Mouse (Mus musculus) layer of hippocampus, adult 2 months (tissue): ENCODE results near the gene Calb2. TPM values are rescaled to one million over a fixed set of nuclear protein-coding genes. Genes with fewer than 3 reads are reported as not detected.
A peak's percentile ranks its signal among the peaks of the same experiment; 100 is the strongest.

Source experiments
- DNase-seq, 2 experiments: peaks; one replicate each; pipeline ENCODE4 v3.0.0; 2022; ENCODE audit warnings: low spot score in 2 of 2
- H3K27ac ChIP-seq: fragments of 200-600 bp; 2 replicates; pipeline ENCODE4 v1.8.1; 2022
- H3K4me3 ChIP-seq: fragments of 200-600 bp; 2 replicates; pipeline ENCODE4 v1.8.1; 2022; ENCODE audit warnings: mild to moderate bottlenecking
- CTCF ChIP-seq: fragments of 200-600 bp; conservative IDR thresholded peaks from 2 replicates; pipeline ENCODE4 v1.8.1; 2022; ENCODE audit warnings: antibody characterized with exemption, mild to moderate bottlenecking, moderate library complexity
- long read RNA-seq, 2 experiments: library from polyadenylated mRNA; stranded (forward); transcript quantifications; one replicate each; pipeline ENCODE4 v2.0.0; 2021; ENCODE audit warnings: borderline mapping rate in 2 of 2
- total RNA-seq, 2 experiments: library from RNA; stranded (reverse); gene quantifications; 2 replicates each; pipeline ENCODE4 v1.2.3; 2021

Gene Calb2
- 10 to 100 TPM; 32.4 to 41.5 TPM for total RNA-seq
- long read RNA-seq, experiment 1, transcript Calb2-201 (11 exons, 1,431 nt), result major isoform, 54 of 57 reads
- long read RNA-seq, experiment 1, partial matches to known transcripts, result 1 of 57 reads
- long read RNA-seq, experiment 1, other reads (novel, unspliced or antisense), result 2 of 57 reads
- long read RNA-seq, experiment 2, transcript Calb2-201 (11 exons, 1,431 nt), result major isoform, 42 of 44 reads
- long read RNA-seq, experiment 2, partial matches to known transcripts, result 2 of 44 reads
- long read RNA-seq, experiment 2, other reads (novel, unspliced or antisense), result 0 of 44 reads

GRCm38 (mm10) chr8:110168046-110168445 is at the start of gene Calb2:
Gene Calb2 (minus strand): TSS chr8:110168210.
- DNase-seq, result peak; percentile 30 to 82
- Histone ChIP-seq H3K4me3 (peak within 1 kb of the TSS; percentile 35; the same call in 1 of the 2 replicates), H3K27ac (no peak within 1 kb of the TSS)
- peak; percentile 97 for TF ChIP-seq CTCF

DNA sequence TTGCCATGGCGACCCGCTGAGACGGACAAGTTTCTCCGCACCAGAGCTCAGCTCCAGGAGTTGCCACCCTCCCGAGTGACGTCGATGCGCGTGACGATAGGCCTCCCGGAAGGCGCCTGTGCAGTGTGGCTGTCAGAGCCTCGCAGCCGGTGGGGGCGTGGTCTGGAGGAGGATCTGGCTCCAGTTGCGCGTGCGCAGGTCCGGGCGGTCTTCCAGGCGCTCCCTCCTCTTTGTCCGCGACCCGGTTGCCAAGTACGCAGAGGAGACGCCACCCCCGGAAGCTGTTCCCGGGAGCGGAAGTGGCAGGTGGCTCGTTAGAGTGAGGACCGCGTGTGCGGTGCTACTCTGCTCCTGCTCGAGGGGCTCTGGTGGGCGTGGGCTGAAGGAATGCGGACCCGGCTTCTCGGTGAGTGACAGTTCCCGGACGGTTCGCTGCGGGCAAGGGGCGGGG is 49.7 kb upstream of the Calb2 start:
- peak overlapping the region; percentile 80 for H3K4me3 ChIP-seq
- TF ChIP-seq CTCF, result no peak
- peak overlapping the region; percentile 90 for H3K27ac ChIP-seq
- peak; percentile 100 for DNase-seq

DNA sequence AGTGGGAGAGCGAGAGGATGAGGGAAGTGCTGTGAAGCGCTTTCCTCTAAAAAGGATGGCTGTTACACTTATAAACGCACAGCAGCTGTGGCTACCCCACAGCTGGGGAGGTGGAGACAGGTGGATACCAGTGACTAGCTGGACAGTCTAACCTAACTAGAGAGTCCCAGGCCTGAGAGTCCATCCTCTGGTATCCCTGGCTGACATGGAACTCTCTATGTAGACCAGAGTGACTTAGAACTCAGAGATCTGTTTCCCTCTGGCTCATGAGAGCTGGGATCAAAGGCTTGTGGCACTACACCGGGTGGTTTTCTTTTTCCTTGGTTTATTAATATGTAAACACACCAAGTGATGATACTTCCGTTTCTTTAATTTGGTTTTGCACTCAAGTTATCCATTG is 49.2 kb upstream of the Calb2 start:
- H3K27ac ChIP-seq, result peak overlapping the region; percentile 90
- H3K4me3 ChIP-seq, result peak overlapping the region; percentile 80
- TF ChIP-seq CTCF, result no peak
- DNase-seq, result peak in 1 of 2 experiments; percentile 26

- Histone ChIP-seq H3K4me3 (no peak overlapping the region), H3K27ac (no peak overlapping the region)
- TF ChIP-seq CTCF, result no peak
- no peak for DNase-seq
Observed at GRCm38 (mm10) chr8:110216253-110216652, 48.2 kb upstream of the Calb2 start.

GRCm38 (mm10) chr8:110215365-110215764 is 47.4 kb upstream of the Calb2 start, which contains the start of gene Cmtr2:
Gene Cmtr2 (plus strand): TSS chr8:110215665.
- no peak within 1 kb of the TSS for H3K4me3 ChIP-seq
- H3K27ac ChIP-seq, result no peak within 1 kb of the TSS
- no peak for TF ChIP-seq CTCF
- DNase-seq, result no peak

DNA sequence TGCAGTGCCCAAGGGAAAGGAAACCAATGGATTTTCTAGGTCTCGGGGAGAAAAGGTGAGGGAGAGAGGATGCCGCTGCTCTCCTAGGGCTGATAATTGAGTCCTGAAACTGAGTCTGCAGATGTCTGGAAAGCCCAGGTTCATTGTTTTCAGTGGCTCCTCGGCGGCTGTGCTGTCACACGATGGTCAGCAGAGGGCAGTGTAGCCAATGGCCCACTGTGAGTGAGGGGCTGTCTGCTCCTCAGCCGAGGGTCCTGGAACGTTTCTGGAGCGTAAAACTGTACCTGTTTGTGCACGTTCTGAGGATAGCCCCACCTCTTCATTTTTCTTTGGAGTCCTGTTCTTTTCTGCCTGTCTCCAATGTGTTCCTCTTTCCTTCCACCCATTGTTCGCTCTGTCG is 33.8 kb upstream of the Calb2 start:
- no peak for DNase-seq
- peak; percentile 83 for TF ChIP-seq CTCF
- Histone ChIP-seq H3K4me3 (no peak overlapping the region), H3K27ac (no peak overlapping the region)

DNA sequence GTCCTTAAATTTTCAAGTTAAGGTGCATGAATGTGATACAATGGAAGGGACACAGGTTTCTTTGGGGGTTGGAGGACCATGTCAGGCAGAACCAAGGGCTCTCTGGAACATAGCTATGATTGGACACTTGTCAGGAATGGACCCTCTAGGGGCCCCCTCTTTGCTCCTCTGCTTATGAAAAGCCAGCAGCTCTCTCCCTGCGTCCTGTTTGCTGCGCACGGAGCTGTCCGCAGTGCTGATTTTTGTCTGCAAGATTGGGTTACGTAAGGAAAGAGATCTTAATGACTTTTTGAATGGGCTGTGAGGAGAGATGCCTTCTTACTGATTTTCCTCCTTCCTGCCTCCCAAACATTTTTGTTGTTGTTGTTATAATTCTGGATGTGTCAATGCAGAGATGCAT is 28.7 kb upstream of the Calb2 start:
- TF ChIP-seq CTCF, result no peak
- Histone ChIP-seq H3K27ac (no peak overlapping the region), H3K4me3 (no peak overlapping the region)
- DNase-seq, result no peak

GRCm38 (mm10) chr8:110188961-110189750 is 21.1 kb upstream of the Calb2 start:
- no peak for TF ChIP-seq CTCF
- H3K4me3 ChIP-seq, result no peak overlapping the region
- no peak for DNase-seq
- H3K27ac ChIP-seq, result no peak overlapping the region

DNA sequence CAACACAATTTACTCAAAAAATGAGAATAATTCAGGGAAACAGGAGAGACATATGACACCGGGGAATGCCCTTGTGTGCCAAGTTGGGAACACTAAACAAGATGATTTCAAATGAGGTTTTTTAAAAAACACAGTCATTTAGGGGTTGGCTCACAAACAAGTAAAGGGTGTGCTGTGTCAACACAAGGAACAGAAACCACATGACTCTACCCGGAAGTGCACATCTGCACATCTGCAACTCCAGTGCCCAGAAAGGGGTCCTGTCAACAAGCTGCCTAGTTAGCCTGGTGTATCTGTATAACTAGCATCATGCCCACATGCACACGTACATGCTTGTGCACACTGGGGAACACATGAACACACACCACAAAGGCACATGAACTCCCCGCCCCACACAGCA is 17.5 kb upstream of the Calb2 start:
- Histone ChIP-seq H3K4me3 (no peak overlapping the region), H3K27ac (no peak overlapping the region)
- no peak for TF ChIP-seq CTCF
- no peak for DNase-seq

DNA sequence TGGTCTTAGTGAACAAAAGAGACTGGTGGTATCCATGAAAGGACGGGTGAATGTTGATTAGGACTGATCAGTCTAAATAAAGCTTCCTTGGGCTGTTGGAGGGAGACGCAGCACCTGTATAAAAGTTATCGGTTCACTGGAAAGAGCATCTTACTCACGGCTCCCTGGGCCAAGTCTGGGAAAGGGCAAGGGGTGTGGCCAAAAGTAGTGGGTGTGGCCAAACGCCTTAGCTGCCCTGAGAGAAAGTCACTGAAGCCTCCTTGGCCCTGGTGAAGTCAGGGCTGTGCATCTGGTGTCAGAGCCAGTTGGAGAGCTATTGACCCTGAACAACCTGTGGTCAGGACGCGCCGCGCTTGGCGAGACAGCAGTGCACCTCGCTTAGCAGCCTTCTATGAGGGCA is 15.7 kb upstream of the Calb2 start:
- no peak for DNase-seq
- no peak for TF ChIP-seq CTCF
- no peak overlapping the region for H3K27ac ChIP-seq
- no peak overlapping the region for H3K4me3 ChIP-seq

DNA sequence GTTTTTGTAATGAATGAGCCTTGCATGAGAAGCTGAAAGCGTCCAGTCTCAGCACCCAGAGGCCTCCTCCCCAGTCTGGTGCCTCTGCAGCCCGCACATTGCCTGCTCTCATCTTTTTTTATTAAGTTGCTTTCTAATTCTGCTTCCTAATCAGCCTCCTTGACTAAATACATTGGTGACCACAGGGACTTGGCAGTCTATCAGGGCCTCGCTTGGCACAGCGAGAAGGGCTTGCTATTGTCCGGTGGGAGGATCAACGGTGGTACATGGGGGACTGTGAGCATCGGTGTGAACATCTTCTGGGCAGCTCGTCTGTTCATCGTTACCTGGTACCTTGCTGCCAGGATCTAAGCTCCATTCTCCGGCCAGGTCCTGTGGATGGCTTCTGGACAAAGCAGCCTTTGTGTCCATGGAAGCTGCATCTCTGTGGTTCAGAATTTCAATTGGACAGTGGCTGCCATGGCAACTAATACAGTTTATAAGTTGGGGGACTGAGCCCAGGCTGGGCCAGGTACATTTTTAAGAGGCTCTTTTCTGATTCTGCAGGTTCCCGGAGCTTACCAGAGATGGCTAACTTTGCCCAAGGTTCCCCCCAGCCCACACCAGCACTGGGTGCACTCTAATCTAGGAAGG is 14.8 kb upstream of the Calb2 start:
- DNase-seq, result peak in 1 of 2 experiments; percentile 28
- H3K27ac ChIP-seq, result peak overlapping the region; percentile 36; the same call in 1 of the 2 replicates

GRCm38 (mm10) chr8:110177359-110178155 is 9.5 kb upstream of the Calb2 start:
- DNase-seq, result peak in 1 of 2 experiments; percentile 31
- H3K27ac ChIP-seq, result no peak overlapping the region
- H3K4me3 ChIP-seq, result 0 out of 2 replicates have a peak overlapping the region, but pooled peaks have one; percentile 18
- TF ChIP-seq CTCF, result no peak; the same call in 1 of the 2 replicates

More for the DNA sequence above, 14.8 kb upstream of the Calb2 start:
- TF ChIP-seq CTCF, result no peak
- no peak overlapping the region for H3K4me3 ChIP-seq
